ENCODE assay signal across 14 mouse cellular contexts in genomic region chr9:93947053-93947452, GRCm38 (mm10).
"Had no signal": no experiment of that assay in that cellular context is flagged by ENCODE, and none has a peak within 500 bp of the region (broad histone marks: within the 10 kb centered on the region; RNA-seq: fewer than 3 reads in every experiment).

No protein-coding gene starts in this region.

- H3K4me2 ChIP-seq: liver, embryonic 12.5 days; midbrain, embryonic 13.5 days; midbrain, embryonic 15.5 days; neural tube, embryonic 12.5 days; stomach, embryonic 15.5 days had no signal

- ATAC-seq: liver, embryonic 12.5 days; midbrain, embryonic 13.5 days; midbrain, embryonic 15.5 days had no signal

- H3K4me1 ChIP-seq: liver, embryonic 12.5 days; midbrain, embryonic 10.5 days; midbrain, embryonic 13.5 days; midbrain, embryonic 15.5 days; neural tube, embryonic 12.5 days; stomach, embryonic 15.5 days had no signal

- H3K36me3 ChIP-seq: liver, embryonic 12.5 days; midbrain, embryonic 10.5 days; midbrain, embryonic 13.5 days; midbrain, embryonic 15.5 days; neural tube, embryonic 12.5 days; stomach, embryonic 15.5 days had no signal

- H3K9ac ChIP-seq: liver, embryonic 12.5 days; liver, embryonic 14.5 days; midbrain, embryonic 13.5 days; midbrain, embryonic 15.5 days; neural tube, embryonic 12.5 days; stomach, embryonic 15.5 days had no signal

- H3K27me3 ChIP-seq: liver, embryonic 12.5 days; midbrain, embryonic 13.5 days; midbrain, embryonic 15.5 days; neural tube, embryonic 12.5 days; stomach, embryonic 15.5 days had no signal

- H3K9me3 ChIP-seq: liver, embryonic 12.5 days; midbrain, embryonic 10.5 days; midbrain, embryonic 13.5 days; midbrain, embryonic 15.5 days; neural tube, embryonic 12.5 days; stomach, embryonic 15.5 days had no signal

- DNase-seq: lung, adult 18-20 months; lung, postnatal 36 days; right cerebral cortex, postnatal 14 days; thymus, adult 2 months; thymus, postnatal 25 days; thymus, postnatal 4 days had no signal

- H3K27ac ChIP-seq: liver, embryonic 12.5 days; liver, embryonic 14.5 days; midbrain, embryonic 10.5 days; midbrain, embryonic 13.5 days; midbrain, embryonic 15.5 days; neural tube, embryonic 12.5 days; stomach, embryonic 15.5 days; stomach, postnatal 0 days had no signal

- H3K4me3 ChIP-seq: liver, embryonic 12.5 days; midbrain, embryonic 10.5 days; midbrain, embryonic 13.5 days; midbrain, embryonic 15.5 days; neural tube, embryonic 12.5 days; stomach, embryonic 15.5 days had no signal
